Mouse (Mus musculus) CH12F3 (cell line): Measurements from ENCODE around the gene Gm10334.
"Not testable (repeated sequence)": the region's sequence is repeated elsewhere in the genome, so short reads cannot be mapped to it uniquely, and the experiment has no call there.

Source experiments
- in situ Hi-C: fragments of 300-500 bp; cut with MboI; formaldehyde crosslinking; loops from 2 replicates; pipeline ENCODE4 v1.14.3; 2020; ENCODE audit warnings: low sequenced_read_pairs

Gm10334 gene

GRCm38 (mm10) chr6:41446045-41446444, at the start of gene Gm10334:
Gene Gm10334 (minus strand): TSS chr6:41446145.
- in situ Hi-C loops, result not testable (repeated sequence)

- in situ Hi-C loops, result not testable (repeated sequence)
These were observed 12.7 kb upstream of the Gm10334 start, which contains the start of gene Prss1 for GRCm38 (mm10) chr6:41458632-41459031. Gene Prss1 (plus strand): TSS chr6:41458932.

GRCm38 (mm10) chr6:41442261-41442660, 3.7 kb downstream of the Gm10334 start:
- in situ Hi-C loops, result not testable (repeated sequence)
